Mouse (Mus musculus): ENCODE results near the gene 2010111I01Rik. TPM values are rescaled to one million over a fixed set of nuclear protein-coding genes. Genes with fewer than 3 reads are reported as not detected.
A peak's percentile ranks its signal among the peaks of the same experiment; 100 is the strongest.

Gene 2010111I01Rik
- polyA plus RNA-seq, 1 experiment from 2014 or later, result 122 TPM

DNA sequence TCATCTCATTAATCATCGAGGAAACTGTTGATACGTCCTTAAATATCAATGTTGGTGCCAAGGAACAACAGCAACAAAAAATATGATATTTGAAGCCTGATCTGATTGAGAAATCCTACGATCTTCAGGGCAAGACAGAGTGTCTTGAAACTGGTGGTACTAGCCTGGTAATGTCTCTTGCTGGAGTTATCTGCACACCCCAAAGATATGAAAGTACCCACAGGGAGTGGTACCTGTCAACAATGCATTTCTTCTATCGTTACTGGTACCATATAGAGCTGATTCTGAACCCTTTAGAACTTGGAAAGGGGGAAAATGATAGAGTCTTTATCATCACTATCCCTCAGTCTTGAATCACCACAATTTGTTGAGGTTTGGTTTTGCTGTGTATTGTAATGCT is 24.9 kb upstream of the 2010111I01Rik start:
- Histone ChIP-seq H3K27me3 (ENCODE audit: low read depth, poor library complexity, severe bottlenecking) (no peaks in the 10 kb centered on the region), H3K4me1 (peaks cover 20% of the 10 kb centered on the region), H3K27ac (no peak overlapping the region), H3K4me3 (no peak overlapping the region), H3K9me3 (replicated peaks) (no peaks in the 10 kb centered on the region), H3K36me3 (no peaks in the 10 kb centered on the region)
- WGBS, result 90% methylated on average over 4 of the region's 4 CpGs
- DNase-seq (ENCODE audit: low spot score), result no peak

DNA sequence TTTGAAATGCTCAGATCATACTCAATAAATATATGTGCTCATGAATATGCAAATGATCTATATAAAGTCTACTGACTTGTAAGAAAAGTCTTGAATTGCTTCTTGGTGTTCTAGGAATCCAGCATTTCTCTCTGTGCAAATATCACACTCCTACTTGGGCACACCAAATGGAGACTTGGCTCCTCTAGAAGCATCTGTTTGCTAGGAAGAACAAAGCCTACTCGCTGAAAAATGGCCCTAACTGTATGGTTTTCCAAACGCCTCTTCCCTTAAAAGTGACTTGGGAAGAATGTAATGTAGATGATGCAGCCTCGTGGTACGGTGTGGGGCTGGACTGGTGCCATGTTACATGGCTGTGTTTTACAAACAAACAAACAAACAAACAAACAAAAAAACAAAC is 24.0 kb upstream of the 2010111I01Rik start:
- peaks cover 25% of the 10 kb centered on the region for H3K4me1 ChIP-seq
- no peaks in the 10 kb centered on the region for H3K36me3 ChIP-seq
- no peaks in the 10 kb centered on the region for H3K9me3 ChIP-seq (replicated peaks)
- H3K27ac ChIP-seq, result no peak overlapping the region
- 90% methylated on average over 4 of the region's 4 CpGs for WGBS
- no peak for DNase-seq (ENCODE audit: low spot score)
- no peak overlapping the region for H3K4me3 ChIP-seq
- H3K27me3 ChIP-seq (ENCODE audit: low read depth, poor library complexity, severe bottlenecking), result no peaks in the 10 kb centered on the region

GRCm38 (mm10) chr13:62941341-62942005 is 23.2 kb upstream of the 2010111I01Rik start:
- H3K36me3 ChIP-seq, result no peaks in the 10 kb centered on the region
- WGBS, result 79% methylated on average over 17 of the region's 17 CpGs
- H3K9me3 ChIP-seq (replicated peaks), result no peaks in the 10 kb centered on the region
- no peaks in the 10 kb centered on the region for H3K27me3 ChIP-seq (ENCODE audit: low read depth, poor library complexity, severe bottlenecking)
- H3K4me3 ChIP-seq, result no peak overlapping the region
- no peak for DNase-seq (ENCODE audit: low spot score)
- H3K27ac ChIP-seq, result no peak overlapping the region; the same call in 1 of the 2 replicates
- peaks cover 25% of the 10 kb centered on the region for H3K4me1 ChIP-seq

DNA sequence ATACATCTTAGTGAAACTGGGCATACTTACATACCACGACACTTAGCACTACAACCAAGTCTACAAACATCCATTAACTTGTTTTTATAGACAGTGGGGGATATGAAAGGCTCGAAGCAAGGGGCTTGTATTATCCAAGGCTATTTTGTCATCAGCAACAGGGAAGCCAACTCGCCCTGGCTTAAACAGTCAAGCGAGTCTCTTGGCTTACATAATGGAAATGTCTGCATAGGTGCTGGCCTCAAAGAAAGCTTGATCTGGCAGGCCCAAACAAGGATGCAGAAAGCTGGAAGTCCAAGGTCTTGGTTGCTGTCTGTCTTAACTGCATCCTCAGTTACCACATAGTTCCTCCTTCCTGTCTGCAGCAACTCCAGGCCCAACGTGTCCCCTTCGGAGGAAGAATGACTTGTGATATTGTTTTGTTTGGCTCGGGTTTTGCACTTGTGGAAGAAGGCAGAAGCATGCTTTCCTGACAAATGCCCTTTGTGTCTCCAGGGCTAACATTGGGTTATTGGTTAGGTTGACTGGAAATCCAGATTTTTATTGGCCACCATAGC is 21.3 kb upstream of the 2010111I01Rik start:
- WGBS, result 83% methylated on average over 7 of the region's 7 CpGs
- Histone ChIP-seq H3K4me3 (no peak overlapping the region), H3K36me3 (no peaks in the 10 kb centered on the region), H3K4me1 (peaks cover 25% of the 10 kb centered on the region), H3K9me3 (replicated peaks) (no peaks in the 10 kb centered on the region), H3K27ac (no peak overlapping the region), H3K27me3 (ENCODE audit: low read depth, poor library complexity, severe bottlenecking) (no peaks in the 10 kb centered on the region)
- DNase-seq (ENCODE audit: low spot score), result no peak

GRCm38 (mm10) chr13:62944109-62944508 is 20.6 kb upstream of the 2010111I01Rik start:
- H3K4me1 ChIP-seq, result peaks cover 28% of the 10 kb centered on the region
- H3K9me3 ChIP-seq (replicated peaks), result no peaks in the 10 kb centered on the region
- no peaks in the 10 kb centered on the region for H3K27me3 ChIP-seq (ENCODE audit: low read depth, poor library complexity, severe bottlenecking)
- H3K36me3 ChIP-seq, result no peaks in the 10 kb centered on the region
- no peak for DNase-seq (ENCODE audit: low spot score)
- peak overlapping the region; percentile 44; the same call in 1 of the 2 replicates for H3K27ac ChIP-seq
- 83% methylated on average over 6 of the region's 6 CpGs for WGBS
- no peak overlapping the region for H3K4me3 ChIP-seq

DNA sequence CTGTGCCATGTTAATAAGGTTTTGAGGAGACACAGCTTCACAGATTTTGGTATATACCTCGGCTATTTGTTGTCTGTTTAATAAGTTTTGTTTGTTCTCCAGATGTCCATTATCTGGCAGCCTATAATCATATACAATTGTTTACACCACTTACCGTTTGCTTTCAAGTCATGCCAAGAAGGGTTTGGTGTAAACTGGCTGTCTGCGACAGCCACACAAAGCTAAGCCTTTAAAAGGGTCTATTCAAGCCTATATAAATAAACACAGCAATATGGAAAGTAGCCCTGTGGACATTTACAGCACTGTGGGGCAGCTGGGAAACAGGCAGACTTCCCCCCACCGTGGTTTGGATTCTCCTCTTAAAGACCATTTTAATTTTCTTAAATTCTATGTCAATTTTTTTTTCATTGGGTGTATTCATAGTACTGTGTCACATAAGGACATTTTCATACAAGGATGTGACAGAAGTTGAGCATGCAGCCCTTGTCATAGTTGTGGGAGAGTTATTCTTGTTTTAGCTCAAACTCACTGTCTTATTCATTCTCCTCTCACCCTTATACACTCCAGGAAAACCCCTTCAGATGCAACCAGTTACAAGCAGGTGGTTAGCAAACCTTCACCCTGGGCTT is 15.0 kb upstream of the 2010111I01Rik start:
- Histone ChIP-seq H3K4me3 (no peak overlapping the region), H3K27me3 (ENCODE audit: low read depth, poor library complexity, severe bottlenecking) (no peaks in the 10 kb centered on the region), H3K27ac (no peak overlapping the region), H3K36me3 (no peaks in the 10 kb centered on the region), H3K9me3 (replicated peaks) (no peaks in the 10 kb centered on the region), H3K4me1 (peaks cover 8% of the 10 kb centered on the region)
- WGBS, result 46% methylated on average over 4 of the region's 4 CpGs
- DNase-seq (ENCODE audit: low spot score), result no peak

- Histone ChIP-seq H3K27ac (no peak overlapping the region), H3K9me3 (replicated peaks) (no peaks in the 10 kb centered on the region), H3K36me3 (no peaks in the 10 kb centered on the region), H3K4me1 (peaks cover 2% of the 10 kb centered on the region), H3K27me3 (ENCODE audit: low read depth, poor library complexity, severe bottlenecking) (no peaks in the 10 kb centered on the region), H3K4me3 (no peak overlapping the region)
- no peak for DNase-seq (ENCODE audit: low spot score)
- 61% methylated on average over 1 of the region's 1 CpGs for WGBS
Measured at GRCm38 (mm10) chr13:62951606-62952005, 13.1 kb upstream of the 2010111I01Rik start.

- no peak for DNase-seq (ENCODE audit: low spot score)
- no peak overlapping the region for H3K4me3 ChIP-seq
- WGBS, result 77% methylated on average over 3 of the region's 3 CpGs
- H3K9me3 ChIP-seq (replicated peaks), result no peaks in the 10 kb centered on the region
- H3K27ac ChIP-seq, result no peak overlapping the region
- H3K4me1 ChIP-seq, result peaks cover 6% of the 10 kb centered on the region
- no peaks in the 10 kb centered on the region for H3K36me3 ChIP-seq
- H3K27me3 ChIP-seq (ENCODE audit: low read depth, poor library complexity, severe bottlenecking), result no peaks in the 10 kb centered on the region
Measured at GRCm38 (mm10) chr13:62952047-62952446, 12.6 kb upstream of the 2010111I01Rik start.

DNA sequence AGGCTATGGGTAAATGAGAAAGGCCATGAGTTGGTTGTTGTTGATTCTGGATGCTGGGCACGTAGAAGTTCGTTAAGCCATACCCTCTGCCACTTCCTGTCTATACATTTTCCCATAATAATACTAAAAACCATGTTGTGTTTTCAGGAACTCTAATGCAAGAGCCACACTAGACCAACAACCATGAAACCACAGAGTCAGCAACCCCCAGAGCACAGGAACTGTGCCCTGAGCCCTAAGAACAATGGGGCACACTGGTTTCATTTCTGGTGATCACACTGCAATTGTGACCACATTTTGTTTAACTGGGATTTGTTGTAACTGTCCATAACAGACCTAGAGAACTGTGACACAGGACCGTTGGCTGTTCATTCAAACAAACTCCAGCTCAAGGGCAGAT is 12.1 kb upstream of the 2010111I01Rik start:
- no peak overlapping the region for H3K27ac ChIP-seq
- H3K4me3 ChIP-seq, result no peak overlapping the region
- no peak for DNase-seq (ENCODE audit: low spot score)
- WGBS, result 92% methylated on average over 3 of the region's 3 CpGs
- no peaks in the 10 kb centered on the region for H3K36me3 ChIP-seq
- H3K27me3 ChIP-seq (ENCODE audit: low read depth, poor library complexity, severe bottlenecking), result no peaks in the 10 kb centered on the region
- peaks cover 7% of the 10 kb centered on the region for H3K4me1 ChIP-seq
- H3K9me3 ChIP-seq (replicated peaks), result no peaks in the 10 kb centered on the region

DNA sequence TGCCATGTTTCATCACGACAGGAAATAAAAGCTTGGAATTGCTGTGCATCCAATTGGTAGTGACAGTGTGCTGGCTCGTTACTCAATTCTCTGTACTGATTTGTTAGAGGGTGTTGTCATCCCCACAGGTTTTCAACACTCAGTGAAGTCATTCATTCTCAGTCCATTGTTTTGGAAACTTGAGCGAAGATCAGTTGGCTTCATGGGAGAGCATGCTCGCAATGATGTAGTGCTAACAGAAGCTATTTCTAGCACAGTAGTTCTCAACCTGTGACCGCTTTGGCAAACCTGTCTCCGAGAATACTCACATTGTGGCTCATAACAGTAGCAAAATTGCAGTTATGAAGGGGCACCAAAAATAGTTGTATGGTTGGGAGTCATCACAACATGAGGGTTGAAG is 8.7 kb upstream of the 2010111I01Rik start:
- DNase-seq (ENCODE audit: low spot score), result no peak
- Histone ChIP-seq H3K9me3 (replicated peaks) (no peaks in the 10 kb centered on the region), H3K4me1 (peaks cover 8% of the 10 kb centered on the region; the same call in 1 of the 2 replicates), H3K36me3 (no peaks in the 10 kb centered on the region), H3K27me3 (ENCODE audit: low read depth, poor library complexity, severe bottlenecking) (no peaks in the 10 kb centered on the region), H3K27ac (no peak overlapping the region), H3K4me3 (no peak overlapping the region)
- 92% methylated on average over 6 of the region's 6 CpGs for WGBS

GRCm38 (mm10) chr13:62956776-62957175 is 7.9 kb upstream of the 2010111I01Rik start:
- 81% methylated on average over 10 of the region's 10 CpGs for WGBS
- H3K4me1 ChIP-seq, result peaks cover 8% of the 10 kb centered on the region; the same call in 1 of the 2 replicates
- H3K4me3 ChIP-seq, result no peak overlapping the region
- H3K36me3 ChIP-seq, result no peaks in the 10 kb centered on the region
- no peaks in the 10 kb centered on the region for H3K9me3 ChIP-seq (replicated peaks)
- H3K27me3 ChIP-seq (ENCODE audit: low read depth, poor library complexity, severe bottlenecking), result no peaks in the 10 kb centered on the region
- no peak overlapping the region for H3K27ac ChIP-seq
- no peak for DNase-seq (ENCODE audit: low spot score)

- Histone ChIP-seq H3K4me3 (no peak overlapping the region), H3K4me1 (peaks cover 23% of the 10 kb centered on the region; the same call in 1 of the 2 replicates), H3K27ac (no peak overlapping the region), H3K27me3 (ENCODE audit: low read depth, poor library complexity, severe bottlenecking) (no peaks in the 10 kb centered on the region), H3K9me3 (replicated peaks) (no peaks in the 10 kb centered on the region), H3K36me3 (no peaks in the 10 kb centered on the region)
- WGBS, result 80% methylated on average over 2 of the region's 2 CpGs
- no peak for DNase-seq (ENCODE audit: low spot score)
Measured at GRCm38 (mm10) chr13:62963358-62963757, 1.3 kb upstream of the 2010111I01Rik start.

- Histone ChIP-seq H3K27ac (no peak overlapping the region), H3K27me3 (ENCODE audit: low read depth, poor library complexity, severe bottlenecking) (no peaks in the 10 kb centered on the region), H3K9me3 (replicated peaks) (no peaks in the 10 kb centered on the region), H3K36me3 (no peaks in the 10 kb centered on the region), H3K4me1 (peaks cover 17% of the 10 kb centered on the region; the same call in 1 of the 2 replicates), H3K4me3 (no peak overlapping the region)
- DNase-seq (ENCODE audit: low spot score), result no peak
- WGBS, result 84% methylated on average over 12 of the region's 12 CpGs
Measured at GRCm38 (mm10) chr13:62968223-62968622, 3.5 kb downstream of the 2010111I01Rik start.
